Mouse (Mus musculus) kidney, postnatal 0 days (tissue): ENCODE results near the gene Tnip1. TPM values are rescaled to one million over a fixed set of nuclear protein-coding genes. Genes with fewer than 3 reads are reported as not detected.

Source experiments
- ATAC-seq: fragments of 200-750 bp; cut with Nextera tagmentation; replicated peaks from 2 replicates; pipeline ENCODE4 v1.8.0; 2017; ENCODE audit warnings: low read depth, moderate number of reproducible peaks, moderate TSS enrichment, moderate library complexity; ENCODE audit not compliant: low FRiP score
- DNase-seq: peaks from one replicate; pipeline ENCODE4 v3.0.0-alpha.2; 2016; ENCODE audit warnings: low spot score
- H3K27ac ChIP-seq: fragments of 300-500 bp; sonication (generic); 2 replicates; pipeline ENCODE4 v1.5.1; 2014; ENCODE audit warnings: mild to moderate bottlenecking
- H3K27me3 ChIP-seq: fragments of 300-500 bp; sonication (generic); 2 replicates; pipeline ENCODE4 v1.6.1; 2014; ENCODE audit warnings: low read length, mixed read lengths; ENCODE audit not compliant: insufficient read depth
- H3K36me3 ChIP-seq: fragments of 300-500 bp; sonication (generic); 2 replicates; pipeline ENCODE4 v1.6.1; 2014; ENCODE audit warnings: low read length, mixed read lengths; ENCODE audit not compliant: insufficient read depth
- H3K4me1 ChIP-seq: fragments of 300-500 bp; sonication (generic); replicated peaks from 2 replicates; pipeline ENCODE4 v1.6.1; 2014; ENCODE audit warnings: antibody characterized with exemption, low read length, mixed read lengths; ENCODE audit not compliant: insufficient read depth
- H3K4me2 ChIP-seq: fragments of 300-500 bp; sonication (generic); 2 replicates; pipeline ENCODE4 v1.6.1; 2014; ENCODE audit warnings: mild to moderate bottlenecking, low read length, moderate library complexity, mixed read lengths
- H3K4me3 ChIP-seq: fragments of 300-500 bp; sonication (generic); replicated peaks from 2 replicates; pipeline ENCODE4 v1.5.1; 2014; ENCODE audit warnings: low read depth, low read length
- H3K9ac ChIP-seq: fragments of 300-500 bp; sonication (generic); 2 replicates; pipeline ENCODE4 v1.6.1; 2014; ENCODE audit warnings: low read depth, low read length
- H3K9me3 ChIP-seq: fragments of 300-500 bp; sonication (generic); replicated peaks from 2 replicates; pipeline ENCODE4 v1.6.1; 2016; ENCODE audit warnings: low read length, inconsistent platforms, mixed read lengths
- CTCF ChIP-seq: IDR thresholded peaks from 2 replicates; pipeline ENCODE4 v1.5.1; 2016; ENCODE audit warnings: antibody characterized with exemption, low read depth, mild to moderate bottlenecking, moderate library complexity
- WGBS: fragments of 180-500 bp; shearing (Covaris S2); extraction: QIAGEN DNeasy Blood & Tissue Kit; methylation state at CpG from one replicate; pipeline ENCODE4 v1.1.7; 2014; 5-methylcytosine and 5-hydroxymethylcytosine counted together
- polyA plus RNA-seq: library from polyadenylated mRNA; unstranded; fragments of >200 nt; fragmentation: Nextera tagmentation; extraction: Ambion mirVana; gene quantifications from 2 replicates; pipeline ENCODE4 v1.2.1, GENCODE M21; 2015

Tnip1 gene
- polyA plus RNA-seq, 1 experiment from 2014 or later: 17.5 TPM

DNA sequence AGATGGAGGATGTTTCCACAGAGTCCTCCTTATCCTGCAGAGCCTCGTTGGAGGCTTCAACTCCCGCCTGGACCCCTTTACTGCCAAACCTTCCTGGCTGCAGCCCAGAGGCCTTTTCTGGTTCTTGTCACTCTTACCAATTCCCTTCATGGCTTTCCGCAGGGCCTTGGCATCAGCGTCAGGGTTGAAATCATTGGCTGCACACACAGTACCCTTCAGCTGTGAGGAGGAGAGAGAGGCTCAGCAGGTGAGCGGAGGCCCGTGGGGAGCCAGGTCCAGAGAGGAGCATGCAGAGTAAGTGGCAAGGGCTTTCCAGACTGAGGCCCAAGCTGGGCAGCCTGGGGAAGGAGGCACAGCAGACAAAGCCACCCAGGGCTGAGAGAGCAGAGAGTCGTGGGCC lies 33.5 kb upstream of the Tnip1 start:
- Histone ChIP-seq H3K4me2 (no peak overlapping the region), H3K9ac (no peak overlapping the region), H3K4me1 (no peaks in the 10 kb centered on the region), H3K9me3 (no peaks in the 10 kb centered on the region), H3K36me3 (peaks cover 42% of the 10 kb centered on the region), H3K27ac (no peak overlapping the region), H3K4me3 (no peak overlapping the region), H3K27me3 (no peaks in the 10 kb centered on the region)
- 73% methylated on average over 7 of the region's 7 CpGs for whole genome bisulfite sequencing
- no peak for TF ChIP-seq CTCF
- ATAC-seq: no peak
- no peak for DNase-seq

- H3K27me3 ChIP-seq: no peaks in the 10 kb centered on the region
- H3K9ac ChIP-seq: no peak overlapping the region
- no peak overlapping the region for H3K4me2 ChIP-seq
- H3K36me3 ChIP-seq: peaks cover 32% of the 10 kb centered on the region
- H3K27ac ChIP-seq: no peak overlapping the region
- TF ChIP-seq CTCF: no peak
- ATAC-seq: no peak
- H3K4me3 ChIP-seq: no peak overlapping the region
- no peak for DNase-seq
- no peaks in the 10 kb centered on the region for H3K4me1 ChIP-seq
- no peaks in the 10 kb centered on the region for H3K9me3 ChIP-seq
Observed at GRCm38 (mm10) chr11:54989920-54990319, 27.2 kb upstream of the Tnip1 start.

GRCm38 (mm10) chr11:54988754-54989349 lies 26.1 kb upstream of the Tnip1 start:
- DNase-seq (no peak), ATAC-seq (no peak)
- 70% methylated on average over 8 of the region's 8 CpGs for WGBS
- H3K4me2 ChIP-seq: no peak overlapping the region
- H3K36me3 ChIP-seq: peaks cover 21% of the 10 kb centered on the region
- no peak overlapping the region for H3K27ac ChIP-seq
- H3K9ac ChIP-seq: no peak overlapping the region
- H3K4me1 ChIP-seq: no peaks in the 10 kb centered on the region
- no peak for TF ChIP-seq CTCF
- H3K4me3 ChIP-seq: no peak overlapping the region
- no peaks in the 10 kb centered on the region for H3K9me3 ChIP-seq
- H3K27me3 ChIP-seq: no peaks in the 10 kb centered on the region

- Histone ChIP-seq H3K4me2 (no peak overlapping the region), H3K9ac (no peak overlapping the region), H3K9me3 (no peaks in the 10 kb centered on the region), H3K36me3 (peaks cover 25% of the 10 kb centered on the region), H3K4me1 (no peaks in the 10 kb centered on the region), H3K4me3 (no peak overlapping the region), H3K27ac (no peak overlapping the region), H3K27me3 (no peaks in the 10 kb centered on the region)
- ATAC-seq: no peak
- DNase-seq: peak; percentile 34
- peak; percentile 73 for TF ChIP-seq CTCF
- WGBS: 78% methylated on average over 1 of the region's 1 CpGs
Observed at GRCm38 (mm10) chr11:54987974-54988373, 25.3 kb upstream of the Tnip1 start.

GRCm38 (mm10) chr11:54985086-54985485 lies 22.4 kb upstream of the Tnip1 start:
- Histone ChIP-seq H3K9ac (no peak overlapping the region), H3K27me3 (no peaks in the 10 kb centered on the region), H3K4me3 (no peak overlapping the region), H3K4me1 (no peaks in the 10 kb centered on the region), H3K36me3 (peaks cover 34% of the 10 kb centered on the region), H3K27ac (no peak overlapping the region), H3K9me3 (no peaks in the 10 kb centered on the region), H3K4me2 (no peak overlapping the region)
- 63% methylated on average over 3 of the region's 3 CpGs for WGBS
- TF ChIP-seq CTCF: no peak
- no peak for ATAC-seq
- no peak for DNase-seq

DNA sequence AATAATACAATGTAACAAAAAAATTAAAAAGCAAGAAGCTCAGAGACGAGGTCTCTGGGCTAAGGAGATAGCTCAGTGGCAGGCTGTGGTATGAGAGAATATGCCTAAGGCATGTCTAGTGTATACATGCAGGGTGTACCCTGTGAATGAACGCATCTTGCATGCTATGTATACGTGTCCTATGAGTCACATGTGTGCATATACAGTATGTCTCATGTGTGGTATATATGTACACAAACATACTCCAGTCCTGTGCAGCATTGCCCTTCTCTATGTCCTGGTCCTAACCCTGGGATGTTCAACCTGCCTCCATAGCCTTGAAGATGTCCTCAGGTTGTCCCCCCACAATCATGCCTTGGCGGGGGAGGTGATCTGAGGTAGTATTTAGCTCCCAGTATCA lies 21.9 kb upstream of the Tnip1 start:
- Histone ChIP-seq H3K4me3 (no peak overlapping the region), H3K4me2 (no peak overlapping the region), H3K36me3 (peaks cover 32% of the 10 kb centered on the region), H3K27ac (no peak overlapping the region), H3K9me3 (no peaks in the 10 kb centered on the region), H3K27me3 (no peaks in the 10 kb centered on the region), H3K4me1 (no peaks in the 10 kb centered on the region), H3K9ac (no peak overlapping the region)
- ATAC-seq (no peak), DNase-seq (no peak)
- 60% methylated on average over 4 of the region's 4 CpGs for WGBS
- no peak for TF ChIP-seq CTCF

DNA sequence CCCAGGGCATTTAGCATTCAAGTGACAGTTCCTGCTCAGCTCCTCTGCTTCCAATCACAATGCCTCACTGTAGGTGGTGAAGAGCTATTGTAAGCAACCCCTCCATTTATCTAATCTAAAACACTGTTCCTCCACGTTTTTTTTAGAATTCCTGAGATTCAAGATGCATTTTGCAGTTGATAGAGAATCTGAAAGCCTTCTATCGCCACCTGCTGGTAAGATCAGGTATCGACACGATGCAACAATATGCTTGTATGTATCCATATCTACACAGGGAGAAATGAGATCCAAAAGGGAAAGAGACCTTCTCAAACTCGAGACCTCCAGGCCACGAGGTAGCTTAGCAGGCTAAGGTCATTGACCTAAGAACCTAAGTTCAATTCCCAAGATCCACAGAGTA lies 21.4 kb upstream of the Tnip1 start:
- H3K36me3 ChIP-seq: peaks cover 36% of the 10 kb centered on the region
- TF ChIP-seq CTCF: peak; percentile 91

More for the DNA sequence above, 21.4 kb upstream of the Tnip1 start:
- H3K4me1 ChIP-seq: no peaks in the 10 kb centered on the region
- no peak overlapping the region for H3K4me2 ChIP-seq
- ATAC-seq (no peak), DNase-seq (peak; percentile 84)
- H3K4me3 ChIP-seq: no peak overlapping the region
- 2% methylated on average over 6 of the region's 6 CpGs for WGBS
- no peaks in the 10 kb centered on the region for H3K9me3 ChIP-seq
- no peaks in the 10 kb centered on the region for H3K27me3 ChIP-seq
- H3K27ac ChIP-seq: no peak overlapping the region
- H3K9ac ChIP-seq: no peak overlapping the region
